Mouse (Mus musculus): ENCODE results near the gene Gm40193. TPM values are rescaled to one million over a fixed set of nuclear protein-coding genes. Genes with fewer than 3 reads are reported as not detected.

Gene Gm40193
- polyA plus RNA-seq, 1 experiment, result not detected

- Histone ChIP-seq H3K4me1 (ENCODE audit: control insufficient read depth) (peaks cover 8% of the 10 kb centered on the region), H3K27me3 (ENCODE audit: control insufficient read depth) (no peaks in the 10 kb centered on the region), H3K9me3 (ENCODE audit: control insufficient read depth, low read length) (no peaks in the 10 kb centered on the region), H3K4me3 (replicated peaks) (no peak overlapping the region), H3K36me3 (ENCODE audit: control insufficient read depth) (no peaks in the 10 kb centered on the region)
- no peak for TF ChIP-seq TAL1 (IDR thresholded peaks at IDR 0.05; ENCODE audit: low read length)
- no peak for TF ChIP-seq GATA1 (IDR thresholded peaks at IDR 0.05; ENCODE audit: low read length)
Measured at GRCm38 (mm10) chr11:70500476-70500812, 32.3 kb downstream of the Gm40193 start.

- no peaks in the 10 kb centered on the region for H3K27me3 ChIP-seq (ENCODE audit: control insufficient read depth)
- H3K4me3 ChIP-seq (replicated peaks), result no peak overlapping the region
- H3K4me1 ChIP-seq (ENCODE audit: control insufficient read depth), result peaks cover 1% of the 10 kb centered on the region
- TF ChIP-seq GATA1 (IDR thresholded peaks at IDR 0.05; ENCODE audit: low read length) (no peak), TAL1 (IDR thresholded peaks at IDR 0.05; ENCODE audit: low read length) (no peak)
- H3K36me3 ChIP-seq (ENCODE audit: control insufficient read depth), result no peaks in the 10 kb centered on the region
- no peaks in the 10 kb centered on the region for H3K9me3 ChIP-seq (ENCODE audit: control insufficient read depth, low read length)
Measured at GRCm38 (mm10) chr11:70499566-70500475, 32.9 kb downstream of the Gm40193 start.

GRCm38 (mm10) chr11:70489684-70490083 lies 43.1 kb downstream of the Gm40193 start:
- H3K4me1 ChIP-seq (ENCODE audit: control insufficient read depth), result no peaks in the 10 kb centered on the region
- H3K4me3 ChIP-seq (replicated peaks), result no peak overlapping the region
- no peaks in the 10 kb centered on the region for H3K27me3 ChIP-seq (ENCODE audit: control insufficient read depth)
- TF ChIP-seq TAL1 (IDR thresholded peaks at IDR 0.05; ENCODE audit: low read length), result no peak
- TF ChIP-seq GATA1 (IDR thresholded peaks at IDR 0.05; ENCODE audit: low read length), result no peak
- no peaks in the 10 kb centered on the region for H3K36me3 ChIP-seq (ENCODE audit: control insufficient read depth)
- H3K9me3 ChIP-seq (ENCODE audit: control insufficient read depth, low read length), result no peaks in the 10 kb centered on the region; the same call in 1 of the 2 replicates

- Histone ChIP-seq H3K9me3 (ENCODE audit: control insufficient read depth, low read length) (no peaks in the 10 kb centered on the region; the same call in 1 of the 2 replicates), H3K27me3 (ENCODE audit: control insufficient read depth) (no peaks in the 10 kb centered on the region), H3K36me3 (ENCODE audit: control insufficient read depth) (no peaks in the 10 kb centered on the region), H3K4me3 (replicated peaks) (no peak overlapping the region), H3K4me1 (ENCODE audit: control insufficient read depth) (no peaks in the 10 kb centered on the region)
- TF ChIP-seq GATA1 (IDR thresholded peaks at IDR 0.05; ENCODE audit: low read length) (no peak), TAL1 (IDR thresholded peaks at IDR 0.05; ENCODE audit: low read length) (no peak)
Measured at GRCm38 (mm10) chr11:70489138-70489537, 43.6 kb downstream of the Gm40193 start.

GRCm38 (mm10) chr11:70487816-70488215 lies 44.9 kb downstream of the Gm40193 start:
- no peaks in the 10 kb centered on the region for H3K27me3 ChIP-seq (ENCODE audit: control insufficient read depth)
- TF ChIP-seq GATA1 (IDR thresholded peaks at IDR 0.05; ENCODE audit: low read length) (no peak), TAL1 (IDR thresholded peaks at IDR 0.05; ENCODE audit: low read length) (no peak)
- no peak overlapping the region for H3K4me3 ChIP-seq (replicated peaks)
- no peaks in the 10 kb centered on the region for H3K4me1 ChIP-seq (ENCODE audit: control insufficient read depth)
- H3K36me3 ChIP-seq (ENCODE audit: control insufficient read depth), result no peaks in the 10 kb centered on the region
- no peaks in the 10 kb centered on the region; the same call in 1 of the 2 replicates for H3K9me3 ChIP-seq (ENCODE audit: control insufficient read depth, low read length)

GRCm38 (mm10) chr11:70485498-70485897 lies 47.2 kb downstream of the Gm40193 start:
- no peaks in the 10 kb centered on the region for H3K9me3 ChIP-seq (ENCODE audit: control insufficient read depth, low read length)
- no peak for TF ChIP-seq GATA1 (IDR thresholded peaks at IDR 0.05; ENCODE audit: low read length)
- no peak for TF ChIP-seq TAL1 (IDR thresholded peaks at IDR 0.05; ENCODE audit: low read length)
- H3K4me1 ChIP-seq (ENCODE audit: control insufficient read depth), result no peaks in the 10 kb centered on the region
- no peaks in the 10 kb centered on the region for H3K27me3 ChIP-seq (ENCODE audit: control insufficient read depth)
- no peaks in the 10 kb centered on the region for H3K36me3 ChIP-seq (ENCODE audit: control insufficient read depth)
- H3K4me3 ChIP-seq (replicated peaks), result no peak overlapping the region

Other genes with a start within 250 kb of the Gm40193 start
- not detected in 2 replicates for gene Alox12e, start 210.3 kb downstream of the Gm40193 start, polyA plus RNA-seq (2012)
- gene Alox15, start 180.9 kb downstream of the Gm40193 start, polyA plus RNA-seq (2012), result 0.03 TPM in 1 of 2 replicates, not detected in the other
- gene Pelp1, start 122.9 kb downstream of the Gm40193 start, polyA plus RNA-seq (2012), result 2.9 and 3.5 TPM in 2 replicates
- gene Arrb2, start 100.3 kb downstream of the Gm40193 start, polyA plus RNA-seq (2012), result 7.9 and 11.5 TPM in 2 replicates
- 1.1 and 2.3 TPM in 2 replicates for gene Med11, start 81.0 kb downstream of the Gm40193 start, polyA plus RNA-seq (2012)
- 0.02 TPM in 1 of 2 replicates, not detected in the other for gene Zmynd15, start 73.5 kb downstream of the Gm40193 start, polyA plus RNA-seq (2012)
- not detected in 2 replicates for gene Cxcl16, start 73.0 kb downstream of the Gm40193 start, polyA plus RNA-seq (2012)
- not detected in 2 replicates for gene Tm4sf5, start 27.7 kb downstream of the Gm40193 start, polyA plus RNA-seq (2012)
- not detected in 2 replicates for gene Vmo1, start 18.3 kb downstream of the Gm40193 start, polyA plus RNA-seq (2012)
- 0.10 TPM in 1 of 2 replicates, not detected in the other for gene Gltpd2, start 13.7 kb downstream of the Gm40193 start, polyA plus RNA-seq (2012)
- gene Psmb6, start 7.6 kb downstream of the Gm40193 start, polyA plus RNA-seq (2012), result 27.3 and 29.9 TPM in 2 replicates
- gene Pld2, start 7.1 kb upstream of the Gm40193 start, polyA plus RNA-seq (2012), result 0.01 TPM in 1 of 2 replicates, not detected in the other
- 1.1 and 1.2 TPM in 2 replicates for gene Mink1, start 29.9 kb upstream of the Gm40193 start, polyA plus RNA-seq (2012)
- gene 4930544D05Rik, start 82.9 kb upstream of the Gm40193 start, polyA plus RNA-seq (2012), result not detected in 2 replicates
- 0.06 TPM in 1 of 2 replicates, not detected in the other for gene Chrne, start 86.3 kb upstream of the Gm40193 start, polyA plus RNA-seq (2012)
- gene Gp1ba, start 106.2 kb upstream of the Gm40193 start, polyA plus RNA-seq (2012), result 0.12 TPM in 2 replicates
- gene Rnf167, start 114.3 kb upstream of the Gm40193 start, polyA plus RNA-seq (2012), result 24.0 and 33.2 TPM in 2 replicates
- 2.2 and 2.4 TPM in 2 replicates for gene Slc25a11, start 114.5 kb upstream of the Gm40193 start, polyA plus RNA-seq (2012)
- 240 and 308 TPM in 2 replicates for gene Pfn1, start 121.7 kb upstream of the Gm40193 start, polyA plus RNA-seq (2012)
- gene Eno3, start 124.3 kb upstream of the Gm40193 start, polyA plus RNA-seq (2012), result 0.74 and 0.78 TPM in 2 replicates
- gene Spag7, start 136.5 kb upstream of the Gm40193 start, polyA plus RNA-seq (2012), result 11.0 and 18.1 TPM in 2 replicates
- 0.30 and 0.36 TPM in 2 replicates for gene Camta2, start 155.2 kb upstream of the Gm40193 start, polyA plus RNA-seq (2012)
- not detected in 2 replicates for gene Inca1, start 167.2 kb upstream of the Gm40193 start, polyA plus RNA-seq (2012)
- 0.31 and 0.32 TPM in 2 replicates for gene Kif1c, start 167.6 kb upstream of the Gm40193 start, polyA plus RNA-seq (2012)
- 0.04 TPM in 1 of 2 replicates, not detected in the other for gene Zfp3, start 231.3 kb upstream of the Gm40193 start, polyA plus RNA-seq (2012)